Mouse (Mus musculus): ENCODE data around the gene Rab11fip3.

DNA sequence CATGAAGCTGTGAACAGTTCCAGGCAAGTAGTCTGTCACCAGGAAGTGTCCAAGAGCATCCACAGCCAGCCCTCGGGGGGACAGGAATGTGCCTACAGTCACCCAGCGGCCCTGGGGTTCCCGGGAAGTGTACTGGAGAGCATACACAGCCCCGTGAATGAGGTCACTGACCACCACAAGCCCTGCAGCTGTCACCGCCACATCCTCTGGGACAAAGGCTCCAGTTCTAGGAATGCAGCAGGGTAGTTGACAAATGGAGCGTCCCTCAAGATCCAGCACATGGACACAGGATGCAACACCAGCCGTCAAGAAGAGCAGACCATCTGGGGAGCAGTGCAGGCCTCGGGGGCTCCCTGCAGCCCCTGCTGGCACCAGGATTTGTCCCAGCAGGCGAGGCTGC, 125.6 kb downstream of the Rab11fip3 start:
- no peak for TF ChIP-seq E2F4 (IDR thresholded peaks at IDR 0.05; ENCODE audit: insufficient read depth)
- TF ChIP-seq TCF3 (IDR thresholded peaks at IDR 0.05; ENCODE audit: insufficient read length, low read depth), result peak; percentile 71
- no peak for TF ChIP-seq MAX (IDR thresholded peaks at IDR 0.05; ENCODE audit: low read depth)
- TF ChIP-seq MYOD1 (IDR thresholded peaks at IDR 0.05; ENCODE audit: control insufficient read depth in 1 of 3, insufficient read length in 2 of 3, low read depth in 2 of 3), result peak in 2 of 3 experiments; percentile 88 to 97
- no peak for TF ChIP-seq POLR2A (IDR thresholded peaks at IDR 0.05; ENCODE audit: insufficient read length, low read depth)
- TF ChIP-seq POLR2AphosphoS2 (IDR thresholded peaks at IDR 0.05; ENCODE audit: insufficient read length, low read depth), result no peak
- TF ChIP-seq USF1 (IDR thresholded peaks at IDR 0.05; ENCODE audit: low read depth), result no peak

Measured in myocyte (in vitro differentiated cells).